Mouse (Mus musculus): ENCODE measurements at regions not wholly inside any gene's neighbourhood (a gene's known extent, or its start where the extent isn't known, plus 50 kb on each side); places are given as distances from the start of the nearest gene placed in this dataset.
A peak's percentile ranks its signal among the peaks of the same experiment; 100 is the strongest.
"Not testable (repeated sequence)": the region's sequence is repeated elsewhere in the genome, so short reads cannot be mapped to it uniquely, and the experiment has no call there.

- ATAC-seq (ENCODE audit: poor library complexity, severe bottlenecking): no peak
Observed at GRCm38 (mm10) chr17:83972026-83972425, 124.3 kb upstream of the Haao start.

- ATAC-seq (ENCODE audit: poor library complexity, severe bottlenecking): no peak
Observed at GRCm38 (mm10) chr17:83969407-83969826, 121.7 kb upstream of the Haao start.

GRCm38 (mm10) chr17:83968124-83968523 lies 120.4 kb upstream of the Haao start:
- ATAC-seq (ENCODE audit: poor library complexity, severe bottlenecking): not testable (repeated sequence)

GRCm38 (mm10) chr17:83967007-83967406 lies 119.2 kb upstream of the Haao start:
- ATAC-seq (ENCODE audit: poor library complexity, severe bottlenecking): no peak

GRCm38 (mm10) chr17:83964454-83965211 lies 116.9 kb upstream of the Haao start:
- no peak for ATAC-seq (ENCODE audit: poor library complexity, severe bottlenecking)

- ATAC-seq (ENCODE audit: poor library complexity, severe bottlenecking): no peak
Observed at GRCm38 (mm10) chr17:83963561-83963960, 115.8 kb upstream of the Haao start.

GRCm38 (mm10) chr17:83962841-83963240 lies 115.1 kb upstream of the Haao start:
- no peak for ATAC-seq (ENCODE audit: poor library complexity, severe bottlenecking)

- ATAC-seq (ENCODE audit: poor library complexity, severe bottlenecking): peak; percentile 53
Observed at GRCm38 (mm10) chr17:83962126-83962525, 114.4 kb upstream of the Haao start.

GRCm38 (mm10) chr17:83960821-83961220 lies 113.1 kb upstream of the Haao start:
- ATAC-seq (ENCODE audit: poor library complexity, severe bottlenecking): no peak

GRCm38 (mm10) chr17:83960158-83960557 lies 112.4 kb upstream of the Haao start:
- no peak for ATAC-seq (ENCODE audit: poor library complexity, severe bottlenecking)

GRCm38 (mm10) chr17:83959159-83959848 lies 111.5 kb upstream of the Haao start:
- no peak for ATAC-seq (ENCODE audit: poor library complexity, severe bottlenecking)

GRCm38 (mm10) chr17:83958706-83959105 lies 110.9 kb upstream of the Haao start:
- no peak for ATAC-seq (ENCODE audit: poor library complexity, severe bottlenecking)

- no peak for ATAC-seq (ENCODE audit: poor library complexity, severe bottlenecking)
Observed at GRCm38 (mm10) chr17:83957661-83958540, 110.1 kb upstream of the Haao start.

- no peak for ATAC-seq (ENCODE audit: poor library complexity, severe bottlenecking)
Observed at GRCm38 (mm10) chr17:83956821-83957565, 109.2 kb upstream of the Haao start.

GRCm38 (mm10) chr17:83955978-83956377 lies 108.2 kb upstream of the Haao start:
- ATAC-seq (ENCODE audit: poor library complexity, severe bottlenecking): no peak

- ATAC-seq (ENCODE audit: poor library complexity, severe bottlenecking): no peak
Observed at GRCm38 (mm10) chr17:83955058-83955697, 107.4 kb upstream of the Haao start.

GRCm38 (mm10) chr17:83954291-83955057 lies 106.7 kb upstream of the Haao start:
- peak; percentile 77 for ATAC-seq (ENCODE audit: poor library complexity, severe bottlenecking)

GRCm38 (mm10) chr17:83953656-83954055 lies 105.9 kb upstream of the Haao start:
- no peak for ATAC-seq (ENCODE audit: poor library complexity, severe bottlenecking)

GRCm38 (mm10) chr17:83946718-83947117 lies 99.0 kb upstream of the Haao start:
- ATAC-seq (ENCODE audit: poor library complexity, severe bottlenecking): no peak
